Mouse (Mus musculus) embryonic fibroblast, embryonic 13.5 days (primary cell): Measurements from ENCODE around the gene Syt5. TPM values are rescaled to one million over a fixed set of nuclear protein-coding genes. Genes with fewer than 3 reads are reported as not detected.
"Not testable (repeated sequence)": the region's sequence is repeated elsewhere in the genome, so short reads cannot be mapped to it uniquely, and the experiment has no call there.

Experiments used
- H3K27ac ChIP-seq: 2 replicates; pipeline ENCODE4 v1.5.1; 2012; ENCODE audit warnings: low read length, control low read depth, inconsistent platforms; ENCODE audit not compliant: insufficient read depth
- H3K4me1 ChIP-seq: 2 replicates; pipeline ENCODE4 v1.6.1; 2011; ENCODE audit warnings: low read length; ENCODE audit not compliant: control insufficient read depth, insufficient read depth
- H3K4me3 ChIP-seq: 2 replicates; pipeline ENCODE4 v1.5.1; 2011; ENCODE audit warnings: mild to moderate bottlenecking, control low read depth, low read length; ENCODE audit not compliant: insufficient read depth
- CTCF ChIP-seq: IDR thresholded peaks from 2 replicates; pipeline ENCODE4 v1.5.1; 2011; ENCODE audit warnings: mild to moderate bottlenecking, control low read depth, low read length, moderate library complexity, borderline replicate concordance; ENCODE audit not compliant: insufficient read depth
- POLR2A ChIP-seq: IDR thresholded peaks from 2 replicates; pipeline ENCODE4 v1.6.1; 2011; ENCODE audit warnings: low read depth, mild to moderate bottlenecking, control low read depth, low read length, moderate library complexity
- polyA plus RNA-seq: library from polyadenylated mRNA; stranded (reverse); fragments of >200 nt; gene quantifications from 2 replicates; pipeline ENCODE4 v1.2.4, GENCODE M21; 2011; ENCODE audit warnings: low read depth; ENCODE audit not compliant: missing spikeins, insufficient read length

Gene Syt5
- polyA plus RNA-seq, 1 experiment = 1.7 TPM

DNA sequence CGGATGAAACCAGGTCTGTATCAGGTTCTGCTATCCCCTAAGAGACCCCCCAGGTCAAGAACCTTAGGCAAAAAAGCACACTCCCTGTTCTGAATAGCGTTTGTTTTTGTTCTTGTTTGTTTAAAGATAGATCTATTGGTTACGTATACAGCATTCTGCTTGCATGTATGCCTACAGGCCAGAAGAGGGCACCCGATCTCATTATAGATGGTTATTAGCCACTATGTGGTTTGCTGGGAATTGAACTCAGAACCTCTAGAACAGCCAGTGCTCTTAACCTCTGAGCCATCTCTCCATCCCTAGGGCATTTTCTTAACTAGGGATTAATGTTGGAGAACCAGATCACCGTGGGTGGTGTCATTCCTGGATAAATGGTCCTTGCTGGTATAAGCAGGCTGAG is 6.0 kb downstream of the Syt5 start:
- no peak for TF ChIP-seq CTCF
- H3K4me1 ChIP-seq = no peaks in the 10 kb centered on the region
- H3K4me3 ChIP-seq = no peak overlapping the region
- H3K27ac ChIP-seq = no peak overlapping the region

DNA sequence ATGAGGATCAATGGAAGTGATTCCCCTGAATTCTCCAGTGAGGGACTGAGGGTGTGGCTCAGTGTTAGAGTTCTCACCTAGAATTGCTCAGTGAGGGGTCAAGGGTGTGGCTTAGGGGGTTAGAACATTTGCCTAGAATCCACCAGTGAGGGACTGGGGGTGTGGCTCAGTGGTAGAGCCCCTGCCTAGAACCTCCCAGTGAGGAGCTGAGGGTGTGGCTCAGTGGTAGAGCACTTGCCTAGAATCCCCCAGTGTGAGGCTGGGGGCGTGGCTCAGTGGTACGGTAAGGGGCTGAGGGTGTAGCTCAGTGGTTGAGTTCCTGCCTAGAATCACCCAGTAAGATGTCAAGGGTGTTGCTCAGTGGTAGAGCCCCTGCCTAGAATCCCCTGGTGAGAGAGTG is 8.3 kb downstream of the Syt5 start:
- TF ChIP-seq CTCF (no peak), POLR2A (no peak)
- no peak overlapping the region for H3K4me3 ChIP-seq
- no peak overlapping the region for H3K27ac ChIP-seq
- H3K4me1 ChIP-seq = no peaks in the 10 kb centered on the region

DNA sequence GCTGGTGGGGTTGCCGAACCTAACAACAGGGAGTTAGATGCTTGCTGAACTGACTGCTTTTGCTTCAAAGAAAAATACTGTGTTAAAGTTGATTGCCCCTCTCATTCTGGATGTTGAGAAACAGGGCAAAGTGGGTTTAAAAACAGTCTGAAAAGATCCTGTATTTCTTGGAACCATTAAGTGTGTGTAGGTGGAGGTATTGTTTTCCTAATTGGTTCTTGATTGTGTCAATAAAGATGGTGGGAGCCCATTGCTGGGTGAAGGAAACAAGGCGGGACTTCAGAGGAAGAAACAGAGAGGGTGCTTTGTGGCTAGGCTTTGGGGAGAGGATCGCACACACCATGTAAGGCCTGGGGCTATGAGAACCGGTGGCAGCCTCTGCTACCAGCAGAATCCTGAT is 10.2 kb downstream of the Syt5 start:
- H3K4me3 ChIP-seq = no peak overlapping the region
- no peaks in the 10 kb centered on the region for H3K4me1 ChIP-seq
- no peak overlapping the region for H3K27ac ChIP-seq
- TF ChIP-seq CTCF = no peak
- TF ChIP-seq POLR2A = no peak

DNA sequence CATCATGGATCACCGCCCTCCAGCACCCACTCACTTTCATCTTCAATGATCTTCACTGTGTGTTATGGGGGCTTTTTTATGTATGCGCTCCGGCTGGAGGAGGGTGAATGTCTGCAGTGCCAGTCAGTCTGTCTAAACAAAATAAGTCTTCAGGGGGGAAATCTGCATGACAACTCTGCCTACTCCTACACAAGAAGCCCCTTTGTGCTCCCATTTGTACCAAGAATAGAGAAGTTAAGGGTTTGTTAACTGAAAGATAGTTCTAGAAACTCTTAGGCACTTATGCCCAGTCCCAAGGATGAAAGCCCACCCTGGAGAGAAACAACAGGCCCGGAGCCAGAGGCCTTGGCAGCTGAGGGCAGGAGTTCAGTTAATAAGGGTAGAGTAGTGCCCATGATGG is 11.0 kb downstream of the Syt5 start:
- TF ChIP-seq POLR2A = no peak
- no peak for TF ChIP-seq CTCF
- no peaks in the 10 kb centered on the region for H3K4me1 ChIP-seq
- no peak overlapping the region for H3K4me3 ChIP-seq
- no peak overlapping the region for H3K27ac ChIP-seq

DNA sequence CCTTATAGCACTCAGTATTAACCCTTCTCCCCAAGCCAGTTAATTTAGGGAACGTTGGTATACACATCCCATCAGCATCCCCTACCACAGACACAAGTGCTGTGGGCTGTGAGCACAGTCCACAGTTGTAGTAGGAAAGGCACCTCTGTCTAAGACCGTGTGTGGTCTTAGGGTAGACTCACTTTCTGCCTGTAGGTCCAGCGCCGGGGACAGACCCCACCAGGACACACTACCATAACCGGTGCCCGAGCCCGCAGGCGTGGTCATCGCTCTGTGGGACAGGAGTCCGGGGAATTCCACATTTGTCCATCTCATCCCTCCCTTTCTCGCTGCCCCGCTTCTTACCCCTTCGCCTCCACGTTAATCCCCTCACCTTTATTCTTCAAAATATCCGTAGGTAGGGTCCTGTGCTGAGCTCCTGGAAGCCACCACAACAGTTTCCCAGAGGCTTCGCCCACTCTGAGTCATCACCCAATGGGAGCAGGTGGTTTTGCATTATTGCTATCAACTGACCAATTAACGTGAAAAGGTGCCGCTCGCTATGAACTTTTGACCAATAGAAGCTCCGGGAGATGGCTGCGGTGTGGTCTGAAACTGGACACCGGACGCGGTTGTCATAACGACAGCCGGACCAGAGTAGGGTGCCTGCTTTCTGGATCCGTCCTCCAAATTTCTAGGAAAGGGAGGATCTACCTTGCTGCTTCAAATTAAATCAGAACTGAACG is 15.2 kb downstream of the Syt5 start, which contains the start of gene Dnaaf3:
Gene Dnaaf3 (minus strand): TSS at position 449 of the 725 bp plus-strand sequence.
- peak within 1 kb of the TSS; percentile 33 for H3K4me3 ChIP-seq
- no peak within 1 kb of the TSS for H3K27ac ChIP-seq
- TF ChIP-seq CTCF (no peak), POLR2A (no peak)
- H3K4me1 ChIP-seq = no peaks in the 10 kb centered on the region

DNA sequence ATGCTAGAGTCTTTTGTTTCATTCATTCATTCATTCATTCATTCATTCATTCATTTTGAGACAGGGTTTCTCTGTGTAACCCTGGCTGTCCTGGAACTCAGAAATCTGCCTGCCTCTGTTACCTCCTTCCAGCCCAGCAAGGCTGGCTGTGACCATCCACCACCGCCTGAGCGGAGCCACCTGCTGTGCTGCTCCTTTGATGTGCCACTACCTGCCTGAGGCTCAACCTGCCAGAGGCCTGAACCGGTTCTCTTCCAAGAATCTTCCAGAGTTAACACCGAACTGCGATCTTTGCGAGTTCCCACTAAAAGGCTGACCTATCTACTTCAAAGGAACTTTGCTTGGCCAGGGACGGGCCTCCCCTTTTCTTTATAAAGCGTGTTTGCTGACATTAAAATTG is 17.2 kb downstream of the Syt5 start:
- H3K4me3 ChIP-seq, H3K4me1 ChIP-seq, H3K27ac ChIP-seq: not testable (repeated sequence)

DNA sequence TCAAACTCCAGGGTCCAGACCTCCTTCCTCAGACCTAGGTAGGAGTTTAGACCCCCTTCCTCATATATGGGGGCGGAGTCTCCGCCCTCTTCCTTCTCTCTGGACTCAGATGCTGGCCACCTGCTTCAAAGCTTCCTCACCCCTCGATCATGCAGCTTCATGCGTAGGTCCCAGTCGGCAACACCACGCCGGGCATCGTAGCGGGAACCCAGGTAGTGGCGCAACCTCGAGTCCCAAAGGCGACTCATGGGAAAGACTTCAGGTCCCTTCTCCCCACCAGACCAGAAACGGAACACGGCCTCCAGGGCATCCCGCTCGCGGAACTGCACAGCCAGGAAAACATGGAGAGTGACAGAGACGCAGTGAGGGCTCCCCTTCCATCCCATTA is 20.0 kb downstream of the Syt5 start:
- no peak overlapping the region for H3K27ac ChIP-seq
- H3K4me3 ChIP-seq = no peak overlapping the region
- no peaks in the 10 kb centered on the region for H3K4me1 ChIP-seq
- TF ChIP-seq CTCF (no peak), POLR2A (0 out of 2 replicates have a peak, but pooled peaks have one; percentile 5)

DNA sequence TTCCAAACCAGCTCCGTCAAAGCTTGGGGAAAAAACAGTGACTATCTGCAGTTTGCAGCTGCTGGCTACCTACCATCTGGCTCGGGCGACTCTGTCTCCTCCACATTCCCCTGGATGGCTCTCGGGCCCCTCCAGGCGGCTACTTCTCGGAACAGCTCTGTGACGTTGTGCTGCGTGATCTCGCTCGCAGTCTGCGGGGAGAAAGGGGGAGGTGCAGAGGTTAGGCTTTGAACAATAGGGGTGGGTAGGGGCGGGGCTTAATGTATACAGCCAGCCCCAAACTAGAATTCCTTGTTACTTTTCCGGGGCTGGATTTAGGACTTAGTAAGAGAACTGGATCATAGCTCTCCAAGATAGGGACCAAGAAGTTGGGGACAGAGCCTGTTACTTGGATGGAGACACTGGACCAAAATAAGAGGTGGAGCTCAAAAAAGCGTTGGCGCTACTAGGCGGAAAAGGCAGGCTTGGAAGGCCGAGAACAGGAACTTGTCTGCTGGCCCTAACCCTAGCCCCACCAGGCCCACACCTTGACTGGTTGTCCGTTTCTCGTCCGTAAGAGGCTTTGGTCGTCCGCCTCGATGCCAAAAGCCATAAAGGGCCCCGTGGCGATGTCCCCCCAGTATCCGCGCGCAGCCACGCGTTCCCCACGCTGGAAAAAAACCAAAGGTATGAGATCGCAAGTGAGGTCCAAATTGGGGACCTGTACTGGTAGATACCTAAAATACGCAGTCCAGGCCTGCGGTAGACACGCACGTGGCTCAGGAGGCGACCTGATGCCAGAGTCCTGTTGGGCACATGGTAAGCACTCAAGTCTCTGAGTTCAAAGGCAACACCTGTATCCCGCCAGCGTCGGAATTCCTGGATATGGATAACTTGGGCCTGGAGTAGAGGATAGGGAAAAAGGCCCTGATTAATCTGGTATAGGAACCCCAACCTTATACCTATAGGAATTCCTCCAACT is 20.7 kb downstream of the Syt5 start:
- peak; percentile 55 for TF ChIP-seq CTCF
- peak; percentile 52; the same call in 1 of the 2 replicates for TF ChIP-seq POLR2A
- H3K27ac ChIP-seq = peak overlapping the region; percentile 58
- peak overlapping the region; percentile 31 for H3K4me3 ChIP-seq
- no peaks in the 10 kb centered on the region for H3K4me1 ChIP-seq

DNA sequence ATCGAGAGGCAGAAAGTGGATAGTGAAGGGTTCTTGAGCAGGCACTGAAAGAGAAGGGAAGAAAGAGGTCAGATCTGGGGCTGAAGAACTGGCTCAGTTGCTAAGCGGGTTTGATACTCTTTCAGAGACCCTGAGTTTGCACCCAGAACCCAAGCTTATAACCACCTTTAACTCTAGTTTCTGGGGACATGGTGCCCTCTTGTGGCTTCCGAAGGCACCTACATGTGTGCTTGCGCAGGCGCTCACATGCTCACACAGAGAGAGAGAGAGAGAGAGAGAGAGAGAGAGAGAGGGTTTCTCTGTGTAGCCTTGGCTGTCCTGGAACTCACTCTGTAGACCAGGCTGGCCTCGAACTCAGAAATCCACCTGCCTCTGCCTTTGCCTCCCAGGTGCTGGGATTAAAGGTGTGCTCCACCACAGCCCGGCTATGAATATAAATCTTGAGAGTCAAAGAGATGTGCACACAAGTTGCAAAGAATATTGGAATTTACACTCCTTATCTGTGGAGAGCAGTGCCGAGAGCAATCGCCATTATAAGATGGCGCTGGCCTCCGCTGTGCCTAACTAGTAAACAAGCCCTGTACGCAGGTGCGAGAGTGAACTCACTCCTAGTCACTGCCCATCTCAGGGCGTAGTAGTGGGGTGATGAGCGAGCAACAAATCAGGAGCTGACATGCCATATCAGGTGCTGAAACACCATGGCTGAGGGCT is 23.0 kb downstream of the Syt5 start, which contains the start of gene Tnni3:
Gene Tnni3 (minus strand): TSS at position 18 of the 711 bp plus-strand sequence.
- H3K4me1 ChIP-seq, H3K27ac ChIP-seq, H3K4me3 ChIP-seq: not testable (repeated sequence)
- TF ChIP-seq CTCF = peak; percentile 63; the same call in 1 of the 2 replicates
